ENCODE assay signal across 8 mouse cellular contexts in genomic region chr11:95827464-95828085, GRCm38 (mm10). TPM values are rescaled to one million over a fixed set of nuclear protein-coding genes. Genes with fewer than 3 reads are reported as not detected.
DNase-seq lines count a peak whose midpoint lies in the region; ATAC-seq lines count a peak whose summit lies in the region.

No protein-coding gene starts in this region.

- intact Hi-C loops in heart, postnatal 36 days (cut with DNase I): loop anchor here (1.0 kb wide), 2 partner anchors 26 to 154 kb away; no protein-coding TSS in a partner anchor

- H3K9me3 ChIP-seq in liver, embryonic 15.5 days (replicated peaks): no peaks in the 10 kb centered on the region

- peaks cover 66% of the 10 kb centered on the region for H3K27me3 ChIP-seq in liver, embryonic 15.5 days

- peak; percentile 84 for DNase-seq in CD4-positive, CD25-positive, alpha-beta regulatory T cell, adult 2 months (ENCODE audit: low read depth, low spot score)
- DNase-seq in ovary, postnatal 36 days (ENCODE audit: low spot score): peak; percentile 55
- DNase-seq in ovary, adult 18-20 months (ENCODE audit: low spot score): no peak
- peak; percentile 79 to 86 for DNase-seq in cerebellum, postnatal 25 days
- DNase-seq in heart, postnatal 36 days: peak; percentile 76 to 82
- peak; percentile 79 for DNase-seq in right cerebral cortex, postnatal 4 days

- peak overlapping the region; percentile 84 for H3K27ac ChIP-seq in liver, embryonic 15.5 days (replicated peaks)

- WGBS in liver, embryonic 15.5 days (ENCODE audit: insufficient replicate concordance): 14% methylated on average over 3 of the region's 3 CpGs

- peak overlapping the region; percentile 45 for H3K9ac ChIP-seq in liver, embryonic 15.5 days

- peak overlapping the region; percentile 76 for H3K4me3 ChIP-seq in liver, embryonic 15.5 days (replicated peaks)

- H3K4me2 ChIP-seq in liver, embryonic 15.5 days: peak overlapping the region; percentile 98

- peaks cover 81% of the 10 kb centered on the region for H3K4me1 ChIP-seq in liver, embryonic 15.5 days (replicated peaks)

- ATAC-seq in CD4-positive, CD25-positive, alpha-beta regulatory T cell, adult 4 months: no peak
- ATAC-seq in liver, embryonic 15.5 days (ENCODE audit: insufficient read depth): no peak

- peaks cover 16% of the 10 kb centered on the region for H3K36me3 ChIP-seq in liver, embryonic 15.5 days (replicated peaks)

RNA-seq across cellular contexts. Expression of gene Phospho1, which starts 3.3 kb away (rescaled TPM):
- not detected for polyA plus RNA-seq in CD4-positive, CD25-positive, alpha-beta regulatory T cell, adult 4 months (2017; shearing (Covaris generic))
- total RNA-seq in heart, postnatal 36 days (2021): 100 to 1,000 TPM; 174 to 180 TPM
- polyA plus RNA-seq in liver, embryonic 15.5 days (2015; fragmentation: Nextera tagmentation; extraction: Ambion mirVana): 6.4 and 7.1 TPM in 2 replicates

RNA-seq across cellular contexts. Expression of gene Gngt2, which starts 9.4 kb away (rescaled TPM):
- 10 to 100 TPM; 56.7 to 64.5 TPM for polyA plus RNA-seq in CD4-positive, CD25-positive, alpha-beta regulatory T cell, adult 4 months (2017; shearing (Covaris generic))
- total RNA-seq in heart, postnatal 36 days (2021): 10 to 100 TPM; 15.3 to 23.5 TPM
- polyA plus RNA-seq in liver, embryonic 15.5 days (2015; fragmentation: Nextera tagmentation; extraction: Ambion mirVana): 20.1 and 22.1 TPM in 2 replicates

RNA-seq across cellular contexts. Expression of gene Abi3, which starts 14.7 kb away (rescaled TPM):
- 10 to 100 TPM; 83.1 to 93.7 TPM for polyA plus RNA-seq in CD4-positive, CD25-positive, alpha-beta regulatory T cell, adult 4 months (2017; shearing (Covaris generic))
- total RNA-seq in heart, postnatal 36 days (2021): 10 to 100 TPM in 1 of 2 experiments, 1 to 10 TPM in 1; 9.3 to 13.7 TPM
- 6.9 and 7.0 TPM in 2 replicates for polyA plus RNA-seq in liver, embryonic 15.5 days (2015; fragmentation: Nextera tagmentation; extraction: Ambion mirVana)

Comparison
In these comparisons a context has a peak if more than half of its experiments do, and no peak if none do; other contexts are left out.
1. RNA of gene Abi3, which starts 14.7 kb away (polyA plus RNA-seq): 83.1 to 93.7 TPM in CD4-positive, CD25-positive, alpha-beta regulatory T cell, adult 4 months; 6.9 to 7.0 TPM in liver, embryonic 15.5 days; every median in the first group is over 10 times any median in the second.